Mouse (Mus musculus) adrenal gland, adult 2 months (tissue): ENCODE measurements around the gene Kcnd3. TPM values are rescaled to one million over a fixed set of nuclear protein-coding genes. Genes with fewer than 3 reads are reported as not detected.

Experiments
- DNase-seq: peaks from one replicate; pipeline ENCODE4 v3.0.0; 2021
- long read RNA-seq: library from polyadenylated mRNA; stranded (forward); transcript quantifications from one replicate; pipeline ENCODE4 v2.0.0, GENCODE M21; 2021
- polyA plus RNA-seq: library from polyadenylated mRNA; depleted of rRNA; stranded (reverse); fragments of >200 nt; gene quantifications from 2 replicates; pipeline ENCODE4 v1.2.3, GENCODE M21; 2012; rRNA removed
- total RNA-seq, 2 experiments: library from RNA; stranded (reverse); gene quantifications; 2 replicates each; pipeline ENCODE4 v1.2.3; 2021

Gene Kcnd3
- 1 to 10 TPM; 4.1 to 9.5 TPM for total RNA-seq
- polyA plus RNA-seq: 2.3 and 3.5 TPM in 2 replicates
- long read RNA-seq, partial matches to known transcripts: 0 of 3 reads
- long read RNA-seq, other reads (novel, unspliced or antisense): 3 of 3 reads

DNA sequence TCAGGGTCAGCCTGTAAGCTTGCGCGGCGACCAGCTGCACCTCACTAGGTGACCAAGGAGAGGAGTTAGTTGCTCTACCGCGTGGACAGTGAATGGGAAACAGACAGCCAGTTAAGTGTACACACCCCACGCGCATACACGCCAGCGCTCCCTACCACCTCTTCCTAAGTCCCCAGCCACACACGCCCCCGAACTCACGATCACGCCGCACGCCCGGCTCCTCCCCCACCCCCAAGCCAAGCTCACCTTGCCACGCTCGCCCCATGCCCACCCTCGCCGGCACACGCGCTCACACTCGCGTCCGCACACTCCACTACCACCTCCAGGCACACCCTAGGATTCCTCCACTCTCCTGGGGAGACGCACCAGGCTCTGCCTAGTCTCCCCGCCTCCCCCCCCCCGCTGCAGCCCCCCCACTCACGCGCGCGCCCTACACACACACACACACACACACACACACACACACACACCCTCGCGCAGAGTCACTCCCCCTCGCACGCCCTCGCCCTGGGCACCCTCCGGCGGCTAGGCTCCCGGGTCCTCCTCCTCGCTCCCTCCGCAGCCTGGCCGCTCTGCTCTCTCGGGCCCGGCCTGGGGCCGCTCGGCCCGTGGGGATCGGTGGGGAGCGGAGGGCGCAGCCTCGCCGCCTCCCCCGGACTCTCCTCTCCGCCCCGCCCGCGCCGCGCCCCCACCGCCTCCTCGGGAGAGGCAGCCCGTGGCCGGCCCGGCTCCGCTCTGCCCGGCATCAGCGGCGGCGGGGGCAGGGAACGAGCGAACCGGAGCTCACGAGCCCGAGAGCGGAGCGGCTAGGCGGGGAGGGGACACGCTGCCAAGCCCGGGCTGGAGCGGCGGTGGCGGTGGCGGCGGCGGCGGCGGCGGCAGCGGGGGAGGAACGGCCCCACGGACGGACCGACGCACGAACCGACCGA lies at the start of gene Kcnd3:
Gene Kcnd3, plus strand, starts transcription at position 704 of the 929 bp plus-strand sequence.
- peak; percentile 80 for DNase-seq

DNA sequence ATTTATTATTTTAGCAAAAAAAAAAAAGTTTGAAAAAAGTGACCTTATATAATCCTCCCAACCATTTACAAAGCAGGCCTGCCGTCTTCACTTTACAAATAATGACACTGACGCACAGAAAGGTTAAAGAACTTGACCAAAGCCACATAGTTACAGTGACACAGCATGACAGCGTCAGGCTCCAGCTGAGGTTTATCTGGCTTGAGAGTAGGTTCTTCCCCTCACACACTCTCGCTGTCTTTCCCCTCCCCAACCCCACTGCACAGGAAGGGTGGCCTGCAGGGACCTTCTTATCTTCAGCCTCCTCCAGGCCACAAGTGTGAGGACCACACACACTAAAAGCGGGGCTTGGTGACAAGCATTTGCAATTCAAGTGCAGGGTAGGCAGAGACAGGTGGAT lies 49.5 kb upstream of the Kcnd3 start:
- DNase-seq: no peak

DNA sequence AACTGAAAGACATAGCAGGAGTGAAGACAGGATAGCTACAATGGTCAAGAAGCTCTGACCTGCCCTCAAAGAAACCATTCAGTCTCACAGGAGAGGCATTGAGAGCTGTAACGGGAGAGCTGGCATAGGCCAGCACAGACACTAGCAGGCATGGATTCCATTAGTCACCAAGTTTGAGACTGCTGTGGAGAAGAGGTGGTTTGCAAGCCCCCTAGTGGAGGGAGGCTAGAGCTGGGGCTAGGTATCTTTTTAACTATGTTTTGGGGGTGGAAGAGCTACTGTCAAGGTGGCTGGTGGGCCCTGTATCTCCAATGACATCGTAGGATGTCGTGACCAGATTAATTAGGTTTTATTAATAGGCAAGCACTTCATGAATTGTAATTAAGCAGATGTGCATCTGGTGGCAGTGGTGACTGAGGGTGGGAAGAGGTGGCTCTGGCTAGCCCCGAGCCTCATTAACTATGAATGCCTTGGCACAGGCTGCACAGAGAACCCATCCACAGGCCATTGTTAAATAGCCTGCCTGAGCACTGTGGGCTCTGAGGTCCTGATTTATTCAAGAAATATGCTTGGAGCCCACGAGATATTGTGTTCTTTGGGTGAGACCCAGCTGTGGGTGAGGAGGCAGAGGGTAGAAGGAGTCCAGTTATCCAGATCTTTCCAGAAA lies 48.6 kb upstream of the Kcnd3 start:
- DNase-seq: no peak

- DNase-seq: peak; percentile 20
These were observed 48.1 kb upstream of the Kcnd3 start for GRCm38 (mm10) chr3:105404077-105404446.

DNA sequence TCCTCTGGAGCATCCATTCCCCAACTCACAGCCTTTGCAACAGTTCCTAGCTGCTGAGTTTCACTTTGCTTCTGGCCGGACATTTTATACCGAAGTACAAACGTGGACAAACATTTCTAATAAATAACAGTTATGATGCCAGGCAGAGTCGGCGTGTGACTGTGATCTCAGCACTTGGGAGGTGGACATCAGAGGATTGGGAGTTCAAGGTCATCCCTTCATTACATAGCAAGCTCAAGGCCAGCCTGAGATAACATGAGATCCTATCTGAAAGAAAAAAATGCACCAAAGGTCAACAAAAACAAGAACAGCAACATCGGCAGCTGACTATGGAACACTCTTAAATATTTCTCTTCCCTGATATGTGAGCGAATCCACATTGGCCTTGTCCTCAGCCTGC lies 46.6 kb upstream of the Kcnd3 start:
- peak; percentile 48 for DNase-seq

DNA sequence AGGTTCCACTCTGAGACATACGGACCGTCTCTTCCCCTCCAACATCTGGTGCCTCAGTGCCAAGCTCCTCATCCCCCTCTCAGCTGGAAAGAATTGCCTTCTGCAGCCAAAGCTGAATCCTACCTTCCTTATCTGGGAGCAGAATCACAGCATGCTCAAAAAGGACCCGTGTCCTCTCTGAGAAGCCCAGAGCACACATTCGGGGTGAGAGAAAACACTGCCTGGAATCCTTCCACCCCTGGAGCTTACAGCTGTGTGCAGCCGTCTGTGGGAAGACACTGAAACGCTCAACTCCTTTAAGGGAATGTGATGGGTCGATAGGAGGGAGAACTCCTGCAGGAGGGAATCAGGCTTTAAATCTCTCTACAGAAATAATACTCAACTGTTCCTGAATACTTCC lies 46.1 kb upstream of the Kcnd3 start:
- DNase-seq: no peak

GRCm38 (mm10) chr3:105408211-105408610 lies 43.9 kb upstream of the Kcnd3 start:
- no peak for DNase-seq

DNA sequence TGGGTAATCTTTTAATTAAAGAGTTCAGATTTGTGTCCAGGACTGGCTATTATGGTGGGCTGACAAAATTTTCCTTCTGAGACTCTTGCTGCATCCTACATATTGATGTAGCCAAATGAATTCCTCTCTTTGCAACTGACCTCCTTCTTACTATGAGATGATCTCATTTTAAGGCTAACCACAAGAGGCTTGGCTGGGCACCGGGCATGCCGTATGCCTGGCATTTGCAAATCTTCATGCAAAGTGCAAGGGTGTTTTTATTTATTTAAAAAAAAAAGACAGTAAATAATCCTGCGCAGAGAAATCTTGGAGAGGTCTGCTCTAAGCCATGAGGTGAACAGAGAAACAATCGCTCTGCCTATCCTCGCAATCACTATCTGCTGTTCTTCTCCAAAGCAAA lies 41.3 kb upstream of the Kcnd3 start:
- peak; percentile 57 for DNase-seq

DNA sequence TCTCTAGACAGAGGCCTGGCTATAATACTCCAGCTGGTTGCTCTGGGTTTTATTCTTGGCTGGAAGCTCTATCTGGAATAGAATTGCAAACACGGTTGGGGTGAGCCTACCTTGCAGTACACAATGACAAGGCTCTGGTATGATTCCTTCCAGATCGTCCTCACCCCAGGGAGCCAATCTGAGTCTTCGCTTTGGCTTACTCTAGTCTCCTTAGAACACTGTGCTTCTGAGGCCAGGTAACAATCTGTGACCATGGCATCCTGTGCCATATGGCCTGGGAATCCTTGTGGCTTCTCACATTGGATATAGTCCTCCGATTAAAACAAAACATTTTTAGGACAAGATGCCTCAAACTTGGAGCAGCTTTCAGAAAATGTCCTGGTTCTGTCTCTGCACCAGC lies 40.4 kb upstream of the Kcnd3 start:
- no peak for DNase-seq

- DNase-seq: peak; percentile 46
These were observed 39.9 kb upstream of the Kcnd3 start for GRCm38 (mm10) chr3:105412229-105412628.

GRCm38 (mm10) chr3:105412681-105413080 lies 39.4 kb upstream of the Kcnd3 start:
- no peak for DNase-seq

DNA sequence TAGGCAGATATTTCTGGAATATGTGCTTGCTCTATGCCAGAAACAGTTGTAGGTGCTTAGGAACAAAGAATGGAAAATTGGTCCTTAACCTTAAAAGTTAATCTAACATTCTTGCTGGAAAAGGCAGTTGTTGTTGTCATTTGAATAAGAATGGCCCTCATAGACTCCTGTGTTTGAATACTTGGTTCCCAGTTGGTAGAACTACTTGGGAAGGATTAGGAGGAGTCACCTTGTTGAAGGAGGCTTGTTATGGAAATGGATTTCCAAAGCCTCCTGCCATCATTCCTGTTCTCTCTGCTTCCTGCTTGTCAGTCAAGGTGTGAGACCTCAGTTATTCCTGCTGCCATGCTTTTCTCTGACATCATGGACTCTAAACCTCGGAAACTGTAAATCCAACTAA lies 33.7 kb upstream of the Kcnd3 start:
- DNase-seq: no peak

DNA sequence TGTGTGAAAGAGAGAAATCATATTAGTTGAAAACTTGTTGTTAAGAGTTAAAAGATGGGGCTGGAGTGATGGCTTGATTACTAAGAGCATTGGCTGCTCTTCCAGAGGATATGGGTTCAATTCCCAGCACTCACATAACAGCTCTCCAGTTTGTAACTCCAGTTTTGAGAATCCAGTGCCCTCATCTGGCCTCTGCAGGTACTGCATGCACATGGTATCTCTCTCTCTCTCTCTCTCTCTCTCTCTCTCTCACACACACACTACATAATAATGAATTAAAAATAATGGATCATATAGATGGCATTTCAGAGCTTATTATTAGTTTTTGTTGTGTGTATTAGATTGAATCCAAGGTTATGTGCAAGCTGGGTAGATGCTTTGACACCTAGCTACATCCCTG lies 29.7 kb upstream of the Kcnd3 start:
- DNase-seq: no peak

DNA sequence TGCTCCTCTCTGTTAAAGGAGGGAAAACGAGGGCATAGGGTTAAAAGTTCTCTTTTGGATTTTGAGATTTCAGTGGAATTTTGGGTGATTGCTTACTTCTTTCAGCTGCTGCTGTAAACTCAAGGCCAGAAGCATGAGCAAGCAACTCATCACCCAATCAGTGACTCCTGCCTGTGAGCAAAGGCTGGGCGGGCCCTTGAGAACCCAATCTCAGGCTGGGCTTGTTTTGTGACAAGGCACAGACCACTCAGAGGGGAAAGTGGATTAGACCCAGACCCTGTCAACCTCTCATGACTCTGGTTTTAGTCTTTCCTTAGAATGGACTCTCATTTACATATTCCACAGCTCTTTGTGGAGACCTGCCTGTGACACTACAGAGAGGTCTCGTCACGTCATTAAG lies 28.7 kb upstream of the Kcnd3 start:
- peak; percentile 77 for DNase-seq

- no peak for DNase-seq
These were observed 23.5 kb upstream of the Kcnd3 start for GRCm38 (mm10) chr3:105428586-105428985.

- DNase-seq: no peak
These were observed 15.7 kb upstream of the Kcnd3 start for GRCm38 (mm10) chr3:105436383-105436782.

GRCm38 (mm10) chr3:105436971-105437370 lies 15.2 kb upstream of the Kcnd3 start:
- no peak for DNase-seq

GRCm38 (mm10) chr3:105440873-105441495 lies 11.1 kb upstream of the Kcnd3 start:
- no peak for DNase-seq

- peak; percentile 49 for DNase-seq
These were observed 1.3 kb upstream of the Kcnd3 start for GRCm38 (mm10) chr3:105450641-105451470.

- DNase-seq: peak; percentile 44
These were observed 555 bp downstream of the Kcnd3 start for GRCm38 (mm10) chr3:105452556-105453213.
